Mouse (Mus musculus) liver, adult 2 months (tissue): ENCODE results near the gene Tctex1d2. TPM values are rescaled to one million over a fixed set of nuclear protein-coding genes. Genes with fewer than 3 reads are reported as not detected.

Experiments used
- DNase-seq: peaks from one replicate; pipeline ENCODE4 v3.0.0-alpha.2; 2011; ENCODE audit warnings: low read depth, low spot score; ENCODE audit errors: extremely low read depth
- H3K27ac ChIP-seq: fragments of 200-500 bp; replicated peaks from 2 replicates; pipeline ENCODE4 v1.5.1; 2012; ENCODE audit warnings: low read depth, mild to moderate bottlenecking, control low read depth, inconsistent platforms, low read length; ENCODE audit not compliant: insufficient read depth
- H3K27me3 ChIP-seq: fragments of 200-500 bp; 2 replicates; pipeline ENCODE4 v1.6.1; 2012; ENCODE audit warnings: mild to moderate bottlenecking, moderate library complexity, low read length, inconsistent platforms; ENCODE audit not compliant: control insufficient read depth, insufficient read depth
- H3K36me3 ChIP-seq: fragments of 200-500 bp; 2 replicates; pipeline ENCODE4 v1.6.1; 2012; ENCODE audit warnings: low read length, inconsistent platforms; ENCODE audit not compliant: control insufficient read depth, insufficient read depth
- H3K4me1 ChIP-seq: fragments of 200-500 bp; 2 replicates; pipeline ENCODE4 v1.6.1; 2011; ENCODE audit warnings: low read length; ENCODE audit not compliant: control insufficient read depth, insufficient read depth
- H3K4me3 ChIP-seq: fragments of 200-500 bp; 2 replicates; pipeline ENCODE4 v1.5.1; 2011; ENCODE audit warnings: low read depth, mild to moderate bottlenecking, control low read depth, low read length, moderate library complexity; ENCODE audit not compliant: insufficient read depth
- H3K79me2 ChIP-seq: fragments of 200-500 bp; 2 replicates; pipeline ENCODE4 v1.6.1; 2012; ENCODE audit warnings: inconsistent platforms, mild to moderate bottlenecking, low read length, moderate library complexity; ENCODE audit not compliant: control insufficient read depth, insufficient read depth
- H3K9ac ChIP-seq: fragments of 200-500 bp; 2 replicates; pipeline ENCODE4 v1.6.1; 2012; ENCODE audit warnings: low read depth, mild to moderate bottlenecking, control low read depth, inconsistent platforms, low read length
- CTCF ChIP-seq: fragments of 200-500 bp; IDR thresholded peaks from 2 replicates; pipeline ENCODE4 v1.5.1; 2011; ENCODE audit warnings: low read depth, low read length, control low read depth
- POLR2A ChIP-seq: fragments of 200-500 bp; IDR thresholded peaks from 2 replicates; pipeline ENCODE4 v1.6.1; 2011; ENCODE audit warnings: low read length, control low read depth; ENCODE audit not compliant: insufficient read depth; ENCODE audit errors: extremely low read depth
- WGBS: fragments of 180-500 bp; shearing (Covaris S2); methylation state at CpG from one replicate; pipeline ENCODE4 v1.1.7; 2018; 5-methylcytosine and 5-hydroxymethylcytosine counted together
- polyA plus RNA-seq: library from polyadenylated mRNA; depleted of rRNA; stranded (reverse); fragments of >200 nt; gene quantifications from 2 replicates; pipeline ENCODE4 v1.2.3, GENCODE M21; 2012; rRNA removed
- total RNA-seq: library from RNA; depleted of rRNA; stranded (reverse); fragments of >200 nt; gene quantifications from 2 replicates; pipeline ENCODE4 v1.2.3, GENCODE M21; 2014; rRNA removed

Gene Tctex1d2
- total RNA-seq (1.4 and 2.2 TPM in 2 replicates), polyA plus RNA-seq (1.7 and 2.1 TPM in 2 replicates)

DNA sequence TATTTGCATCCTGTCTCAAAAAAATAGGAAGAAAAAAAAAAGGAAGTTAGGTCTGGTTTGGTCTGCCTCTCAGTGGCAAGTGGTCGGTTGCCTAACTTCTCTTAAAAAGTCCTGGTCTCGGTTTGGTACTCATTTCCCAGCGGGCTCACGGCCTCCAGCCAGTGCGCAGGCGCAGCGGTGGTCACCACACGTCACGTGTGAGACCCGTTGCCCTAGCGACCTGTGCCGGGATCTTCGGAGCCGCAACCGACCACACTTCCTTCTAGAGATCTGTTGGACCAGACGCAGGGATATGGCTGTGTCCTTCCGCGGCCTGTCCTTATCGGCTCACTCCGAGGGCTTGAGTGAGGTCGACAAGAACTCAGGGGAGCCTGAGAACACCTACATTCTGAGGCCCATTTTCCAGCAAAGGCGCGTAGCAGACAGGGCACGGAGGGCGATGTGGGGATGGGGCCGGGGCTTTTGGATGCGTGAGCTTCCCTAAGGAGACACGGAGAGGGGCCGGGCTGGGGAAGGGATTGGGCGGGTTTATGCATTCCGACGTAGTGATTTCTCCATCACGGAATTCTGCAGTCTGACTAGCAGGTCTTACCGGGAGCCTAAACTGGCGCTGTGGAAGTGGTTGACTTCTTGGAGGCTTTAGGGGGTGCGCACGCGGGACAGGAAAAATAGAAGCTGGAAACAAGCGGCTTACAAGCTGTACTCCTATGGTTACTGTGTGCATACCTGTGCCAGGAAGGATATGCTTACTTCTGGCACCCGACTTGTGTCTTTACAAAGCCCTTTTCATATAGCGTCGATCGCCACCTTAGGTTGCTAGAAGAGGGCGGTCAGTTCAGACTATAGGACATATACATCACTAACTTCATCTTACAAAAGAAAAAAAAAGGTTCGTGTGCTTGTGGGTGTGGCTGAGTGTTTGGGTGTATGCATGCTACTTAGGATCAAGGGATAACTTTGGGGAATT, at the start of gene Tctex1d2:
TSS of gene Tctex1d2 (plus strand) at position 186 of the 967 bp plus-strand sequence.
- Histone ChIP-seq H3K27me3 (no peaks in the 10 kb centered on the region), H3K36me3 (no peaks in the 10 kb centered on the region), H3K79me2 (no peaks in the 10 kb centered on the region), H3K4me3 (peak within 1 kb of the TSS; percentile 59), H3K4me1 (no peaks in the 10 kb centered on the region), H3K9ac (peak within 1 kb of the TSS; percentile 59), H3K27ac (no peak within 1 kb of the TSS)
- 5% methylated on average over 45 of the region's 45 CpGs for WGBS
- TF ChIP-seq CTCF (no peak), POLR2A (no peak)
- peak; percentile 78 for DNase-seq

DNA sequence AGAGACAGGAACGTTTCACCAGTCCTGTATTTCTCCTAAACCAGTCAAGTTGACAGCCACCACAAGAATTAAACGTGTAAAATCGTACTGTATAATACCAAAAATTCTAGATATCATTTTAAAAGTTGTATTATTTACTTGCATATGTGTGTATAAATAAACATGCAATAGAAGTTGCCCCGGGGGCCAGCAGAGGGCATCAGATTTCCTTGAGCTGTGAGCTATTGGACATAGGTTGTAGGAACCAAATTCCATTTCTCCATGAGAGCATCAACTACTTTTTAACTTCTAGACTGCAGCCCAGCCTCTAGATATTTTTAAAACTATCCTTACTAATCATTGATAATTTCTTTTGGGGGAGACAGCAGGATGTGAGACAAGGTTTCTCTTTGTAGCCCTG, 48.2 kb upstream of the Tctex1d2 start:
- peak; percentile 24 for DNase-seq
- no peak overlapping the region for H3K4me3 ChIP-seq
- H3K4me1 ChIP-seq, result no peaks in the 10 kb centered on the region
- no peak overlapping the region for H3K27ac ChIP-seq
- no peaks in the 10 kb centered on the region for H3K27me3 ChIP-seq
- H3K36me3 ChIP-seq, result peaks cover 38% of the 10 kb centered on the region
- H3K9ac ChIP-seq, result no peak overlapping the region
- 73% methylated on average over 4 of the region's 4 CpGs for WGBS
- TF ChIP-seq CTCF (peak; percentile 36; the same call in 1 of the 2 replicates), POLR2A (no peak)
- H3K79me2 ChIP-seq, result no peaks in the 10 kb centered on the region; the same call in 1 of the 2 replicates

GRCm38 (mm10) chr16:32379575-32379974, 39.9 kb upstream of the Tctex1d2 start:
- WGBS, result 67% methylated on average over 2 of the region's 2 CpGs

DNA sequence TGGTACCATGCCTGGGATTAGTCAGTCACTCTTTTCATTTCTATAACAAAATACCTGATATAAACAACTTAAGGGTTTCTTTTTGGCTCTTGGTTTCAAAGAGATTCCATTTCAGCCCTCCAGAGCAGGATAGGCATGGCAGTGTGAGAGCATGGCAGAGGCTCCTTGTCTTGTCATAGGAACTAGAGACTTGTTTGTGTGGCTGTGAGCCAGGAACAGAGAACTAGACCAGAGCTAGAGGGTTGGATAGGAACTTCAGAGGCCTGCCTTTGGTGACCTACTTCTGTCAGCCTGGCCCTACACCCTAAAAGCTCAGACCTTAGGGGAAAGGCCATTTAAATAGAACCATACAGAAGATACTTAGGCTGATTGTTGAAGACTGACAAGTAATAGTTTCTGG, 36.6 kb upstream of the Tctex1d2 start:
- H3K36me3 ChIP-seq, result peaks cover 56% of the 10 kb centered on the region
- no peaks in the 10 kb centered on the region for H3K79me2 ChIP-seq
- no peaks in the 10 kb centered on the region for H3K4me1 ChIP-seq
- DNase-seq, result no peak
- no peaks in the 10 kb centered on the region for H3K27me3 ChIP-seq
- no peak for TF ChIP-seq CTCF
- TF ChIP-seq POLR2A, result no peak
- no peak overlapping the region for H3K4me3 ChIP-seq
- no peak overlapping the region for H3K27ac ChIP-seq
- no peak overlapping the region for H3K9ac ChIP-seq

More at GRCm38 (mm10) chr16:32379575-32379974, 39.9 kb upstream of the Tctex1d2 start:
- H3K4me1 ChIP-seq, result no peaks in the 10 kb centered on the region
- DNase-seq, result peak; percentile 55
- no peaks in the 10 kb centered on the region for H3K79me2 ChIP-seq
- TF ChIP-seq CTCF, result no peak
- no peak for TF ChIP-seq POLR2A
- no peak overlapping the region for H3K27ac ChIP-seq
- no peak overlapping the region for H3K4me3 ChIP-seq
- no peak overlapping the region for H3K9ac ChIP-seq
- no peaks in the 10 kb centered on the region for H3K27me3 ChIP-seq
- H3K36me3 ChIP-seq, result peaks cover 65% of the 10 kb centered on the region

DNA sequence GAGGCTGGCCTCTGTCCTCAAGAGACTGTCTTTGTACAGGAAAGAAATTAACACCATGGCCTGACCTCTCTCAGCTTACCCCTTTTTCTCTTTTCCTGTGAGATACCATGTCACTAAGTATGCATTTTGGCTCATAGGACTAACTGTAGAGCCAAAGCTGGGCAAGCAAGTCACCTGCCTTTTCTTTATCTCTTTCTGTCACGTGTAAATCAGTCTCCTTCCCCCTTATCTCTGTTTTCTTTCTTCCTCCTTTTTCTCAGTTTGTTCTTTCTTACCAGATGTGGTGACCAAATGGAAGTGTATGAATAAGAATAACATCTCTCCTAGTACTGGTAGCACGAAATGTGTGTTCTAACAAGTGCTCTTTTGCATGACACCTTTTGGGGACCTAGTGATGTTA, 34.6 kb upstream of the Tctex1d2 start:
- TF ChIP-seq POLR2A, result no peak
- H3K4me3 ChIP-seq, result no peak overlapping the region
- DNase-seq, result no peak
- no peaks in the 10 kb centered on the region for H3K4me1 ChIP-seq
- H3K27me3 ChIP-seq, result no peaks in the 10 kb centered on the region
- WGBS, result 79% methylated on average over 2 of the region's 2 CpGs
- peaks cover 43% of the 10 kb centered on the region for H3K36me3 ChIP-seq
- H3K79me2 ChIP-seq, result no peaks in the 10 kb centered on the region
- no peak overlapping the region for H3K27ac ChIP-seq
- no peak overlapping the region for H3K9ac ChIP-seq

- TF ChIP-seq CTCF (no peak), POLR2A (no peak)
- no peak overlapping the region for H3K9ac ChIP-seq
- WGBS, result 85% methylated on average over 3 of the region's 3 CpGs
Measured at GRCm38 (mm10) chr16:32386826-32387225, 32.7 kb upstream of the Tctex1d2 start.

More at GRCm38 (mm10) chr16:32386826-32387225, 32.7 kb upstream of the Tctex1d2 start:
- Histone ChIP-seq H3K36me3 (peaks cover 36% of the 10 kb centered on the region), H3K79me2 (no peaks in the 10 kb centered on the region), H3K4me1 (no peaks in the 10 kb centered on the region), H3K27me3 (no peaks in the 10 kb centered on the region), H3K27ac (no peak overlapping the region), H3K4me3 (no peak overlapping the region)
- DNase-seq, result no peak
